Mouse (Mus musculus): ENCODE results near the gene Arsa. TPM values are rescaled to one million over a fixed set of nuclear protein-coding genes. Genes with fewer than 3 reads are reported as not detected.
A peak's percentile ranks its signal among the peaks of the same experiment; 100 is the strongest.

Gene Arsa
- total RNA-seq, 2 experiments from 2014 or later: 30.0 to 31.1 TPM

- no peak for DNase-seq (ENCODE audit: low spot score in 2 of 2)
Observed at GRCm38 (mm10) chr15:89496131-89496530, 18.9 kb upstream of the Arsa start.

GRCm38 (mm10) chr15:89494970-89495369 lies 17.7 kb upstream of the Arsa start:
- DNase-seq (ENCODE audit: low spot score in 2 of 2): no peak

DNA sequence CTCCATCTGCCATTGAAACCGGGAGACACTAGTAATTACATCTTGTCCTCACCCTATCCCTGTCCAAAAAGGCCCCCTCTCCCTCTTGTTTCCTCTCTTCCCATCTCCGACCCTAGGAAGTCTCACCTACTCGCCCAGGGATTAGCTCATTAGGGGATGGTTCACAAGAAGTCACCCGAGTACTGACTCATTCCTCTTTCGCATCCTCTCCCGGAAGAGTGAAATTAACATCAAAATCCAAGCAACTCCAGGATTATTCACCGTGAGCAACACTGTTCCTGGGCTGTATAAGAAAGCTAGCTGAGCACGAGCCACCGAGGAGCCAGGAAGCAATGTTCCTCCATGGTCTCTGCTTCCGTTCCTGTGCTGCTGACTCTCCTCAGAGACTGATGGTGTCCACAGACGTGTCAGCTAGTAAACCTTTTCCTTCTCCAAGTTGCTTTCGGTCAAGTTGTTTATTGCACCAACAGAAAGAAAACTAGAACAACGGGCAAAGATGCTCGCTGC lies 11.4 kb upstream of the Arsa start:
- no peak for DNase-seq (ENCODE audit: low spot score in 2 of 2)

GRCm38 (mm10) chr15:89488182-89488581 lies 11.0 kb upstream of the Arsa start:
- DNase-seq (ENCODE audit: low spot score in 2 of 2): no peak

DNA sequence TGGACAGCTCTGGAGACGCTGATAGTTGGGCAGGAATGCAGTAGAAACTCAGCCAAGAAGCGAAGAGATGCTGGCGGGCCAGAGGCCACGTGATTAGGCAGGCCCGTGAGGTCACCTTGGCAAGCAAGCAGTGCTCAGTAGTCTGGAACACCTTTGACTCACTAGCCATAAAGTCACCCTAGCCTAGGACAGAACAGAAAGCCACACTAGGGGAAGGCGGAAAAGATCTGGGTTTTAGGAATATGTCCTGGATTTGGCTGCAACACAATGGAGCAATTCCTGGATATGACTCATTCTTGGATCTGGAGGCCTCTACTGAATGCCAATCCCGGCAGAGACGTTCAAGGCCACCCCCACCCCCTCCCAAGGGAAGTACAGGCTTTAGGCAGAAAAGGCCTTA lies 3.4 kb upstream of the Arsa start:
- DNase-seq (ENCODE audit: low spot score in 2 of 2): peak in 1 of 2 experiments; percentile 31

DNA sequence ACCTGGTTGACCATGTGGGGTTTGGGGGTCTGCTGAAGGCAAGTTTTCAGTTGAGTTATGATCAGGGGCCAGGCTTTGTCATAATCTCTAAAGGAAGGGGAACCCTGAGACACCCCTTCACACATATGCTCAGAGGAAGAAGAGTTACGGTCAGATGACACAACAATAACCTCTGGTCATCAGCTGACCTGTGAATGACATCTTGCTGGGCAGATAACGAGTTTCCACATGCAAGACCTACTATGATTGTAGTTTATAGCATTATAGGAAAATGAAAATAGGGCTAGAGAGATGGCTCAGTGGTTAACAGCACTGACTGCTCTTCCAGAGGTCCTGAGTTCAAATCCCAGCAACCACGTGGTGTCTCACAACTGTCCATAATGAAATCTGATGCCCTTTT lies 1.4 kb upstream of the Arsa start:
- no peak for DNase-seq (ENCODE audit: low spot score in 2 of 2)

GRCm38 (mm10) chr15:89477806-89478205 lies 581 bp upstream of the Arsa start:
- DNase-seq (ENCODE audit: low spot score in 2 of 2): peak in 1 of 2 experiments; percentile 20

DNA sequence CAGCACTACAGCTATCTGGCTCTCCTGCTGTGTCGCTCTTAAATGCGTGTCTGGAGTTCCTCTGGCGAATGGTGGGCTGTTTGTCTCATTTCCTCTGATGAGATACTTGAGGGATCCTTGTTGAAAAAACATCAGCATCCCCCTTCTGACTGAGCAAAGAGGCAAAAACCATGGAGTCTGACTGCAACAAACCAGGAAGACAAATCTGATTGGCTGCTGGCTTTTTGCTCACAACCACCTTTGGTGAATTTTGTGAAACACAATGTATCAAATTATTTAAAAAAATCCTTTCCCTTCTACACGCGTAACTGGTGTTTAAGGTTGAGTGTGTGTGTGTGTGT lies 780 bp downstream of the Arsa start:
- no peak for DNase-seq (ENCODE audit: low spot score in 2 of 2)

DNA sequence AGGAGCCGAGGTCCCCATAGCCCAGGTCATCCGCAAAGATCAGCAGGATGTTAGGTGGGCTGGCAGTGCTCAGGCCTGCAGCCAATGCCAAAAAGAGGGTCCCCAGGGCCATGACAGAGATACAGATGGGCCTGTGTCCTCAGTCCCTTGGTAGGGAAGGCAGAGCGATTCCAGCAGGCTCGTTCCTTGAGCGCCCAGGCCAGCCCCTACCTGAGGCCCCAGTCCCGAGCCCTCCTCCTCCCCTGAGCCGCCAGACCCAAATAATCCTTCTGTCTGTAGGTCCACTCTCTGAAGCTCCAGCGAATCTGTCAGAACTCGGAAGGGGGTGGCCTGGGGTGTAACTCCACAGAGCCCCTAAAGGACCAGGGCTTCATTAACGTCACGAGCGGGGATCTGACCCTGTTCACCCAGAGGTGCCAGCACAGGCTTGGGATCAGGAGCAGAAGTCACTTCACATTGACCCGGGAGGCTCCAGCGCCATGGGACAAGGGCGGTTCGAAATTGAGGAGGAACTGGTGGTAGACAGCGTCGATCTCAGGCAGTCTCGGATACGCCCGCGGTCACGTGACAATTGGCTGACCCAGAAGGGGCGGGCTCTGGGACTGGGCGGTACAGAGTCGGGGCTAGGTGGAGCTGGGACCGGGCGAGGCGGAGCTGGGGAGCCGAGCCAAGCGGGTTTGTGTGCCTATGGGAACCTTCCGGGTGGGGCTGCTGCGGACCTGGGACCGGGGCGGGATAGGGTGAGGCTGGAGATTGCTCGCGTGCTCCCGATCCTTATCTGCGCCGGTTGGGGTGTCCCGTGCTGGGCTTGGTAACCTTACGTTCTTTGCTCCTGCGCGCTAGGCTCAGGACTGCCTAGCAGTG lies 1.4 kb downstream of the Arsa start:
- DNase-seq (ENCODE audit: low spot score in 2 of 2): peak; percentile 88 to 93

GRCm38 (mm10) chr15:89475293-89475600 lies 2.0 kb downstream of the Arsa start:
- no peak for DNase-seq (ENCODE audit: low spot score in 2 of 2)

DNA sequence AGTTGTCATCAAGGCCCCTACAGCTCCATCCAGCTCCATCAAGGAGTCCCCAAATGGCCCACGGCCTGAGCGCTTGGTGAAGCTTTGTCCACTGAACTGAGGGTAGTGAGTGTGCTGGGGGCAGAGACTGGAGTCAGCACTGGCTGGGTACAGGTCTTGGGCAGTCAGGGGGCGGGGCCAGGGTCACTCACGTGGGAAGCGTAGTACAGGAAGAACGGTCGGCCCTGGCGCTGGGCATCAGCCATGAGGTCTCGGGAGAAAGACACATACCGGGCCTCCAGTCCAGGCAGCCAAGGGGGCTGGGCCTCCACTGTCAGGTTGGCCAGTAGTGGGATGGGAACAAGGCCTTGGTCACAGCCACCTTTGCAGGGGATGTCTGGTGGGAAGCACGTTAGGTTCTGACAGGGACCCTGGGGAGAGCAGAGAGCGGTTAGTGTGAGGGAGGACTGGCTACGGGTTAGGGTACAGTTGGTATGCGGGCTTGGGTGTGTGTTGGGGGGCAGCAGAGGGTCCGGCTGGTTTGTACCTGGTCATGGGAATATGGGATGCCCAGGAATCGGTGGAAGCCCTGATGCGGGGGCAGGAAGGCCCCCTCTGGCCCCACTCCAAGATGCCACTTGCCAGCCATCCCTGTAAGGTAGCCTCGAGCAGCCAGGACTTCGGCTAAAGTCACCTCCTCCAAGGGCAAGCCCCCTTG lies 2.5 kb downstream of the Arsa start:
- peak in 1 of 2 experiments; percentile 26 for DNase-seq (ENCODE audit: low spot score in 2 of 2)

- DNase-seq (ENCODE audit: low spot score in 2 of 2): no peak
Observed at GRCm38 (mm10) chr15:89473921-89474320, 3.3 kb downstream of the Arsa start.

DNA sequence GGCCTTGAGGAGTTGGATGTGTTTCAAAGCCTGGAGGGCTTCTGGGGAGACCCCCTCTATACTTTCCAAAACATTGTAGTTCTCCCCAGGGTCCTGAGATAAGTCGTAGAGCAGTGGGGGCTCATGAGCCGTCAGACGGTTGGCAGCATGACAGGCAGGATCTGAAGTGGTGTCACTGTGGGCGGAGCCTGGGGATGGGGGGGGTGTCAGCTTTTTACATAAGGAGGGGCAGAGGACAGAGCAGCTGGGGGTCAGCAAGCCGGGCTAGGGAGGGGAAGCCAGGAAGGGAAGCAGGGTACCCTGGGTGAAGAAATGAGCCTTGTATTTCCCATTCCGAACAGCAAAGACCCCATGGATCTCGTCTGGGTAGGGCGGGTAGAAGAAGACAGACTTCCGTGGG lies 3.9 kb downstream of the Arsa start:
- DNase-seq (ENCODE audit: low spot score in 2 of 2): no peak

GRCm38 (mm10) chr15:89471476-89471875 lies 5.7 kb downstream of the Arsa start:
- DNase-seq (ENCODE audit: low spot score in 2 of 2): no peak

DNA sequence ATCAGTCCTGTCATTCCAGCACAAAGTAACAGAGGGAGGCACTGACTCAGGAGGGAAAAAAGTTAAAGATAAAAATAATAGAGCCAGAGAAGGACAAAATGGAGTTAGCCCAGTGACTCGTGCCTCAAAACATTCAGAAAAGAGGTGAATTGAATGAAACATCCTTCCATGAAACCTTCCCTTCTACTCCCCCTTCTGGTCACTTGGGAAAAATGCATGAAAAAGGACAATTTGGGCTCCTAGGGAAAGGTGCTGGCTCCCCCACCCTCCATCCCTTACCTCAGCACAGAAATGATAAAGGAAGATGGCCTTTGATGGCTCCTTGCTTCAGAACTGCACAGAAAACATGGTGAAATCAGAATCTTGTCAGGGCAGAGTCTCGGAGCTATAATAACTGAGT lies 8.6 kb downstream of the Arsa start:
- no peak for DNase-seq (ENCODE audit: low spot score in 2 of 2)

DNA sequence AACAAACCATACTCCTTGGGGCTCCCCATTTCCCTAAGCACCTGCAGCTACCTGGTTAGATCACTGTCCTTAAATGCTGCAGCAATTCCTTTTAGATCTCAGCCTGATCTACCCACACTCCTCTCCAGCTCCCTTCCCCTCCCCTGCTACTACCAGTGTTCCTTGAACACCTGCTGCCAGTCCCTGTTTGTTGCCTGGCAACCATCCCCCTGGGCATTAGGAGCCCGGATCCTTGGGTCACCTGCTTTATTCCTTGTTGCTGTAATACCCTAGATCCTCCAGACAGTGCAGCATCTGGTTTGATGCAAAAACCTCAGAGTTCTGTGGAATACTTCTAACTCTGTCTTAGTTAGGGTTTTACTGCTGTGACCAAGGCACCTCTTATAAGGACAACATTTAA lies 12.2 kb downstream of the Arsa start:
- peak in 1 of 2 experiments; percentile 24 for DNase-seq (ENCODE audit: low spot score in 2 of 2)

DNA sequence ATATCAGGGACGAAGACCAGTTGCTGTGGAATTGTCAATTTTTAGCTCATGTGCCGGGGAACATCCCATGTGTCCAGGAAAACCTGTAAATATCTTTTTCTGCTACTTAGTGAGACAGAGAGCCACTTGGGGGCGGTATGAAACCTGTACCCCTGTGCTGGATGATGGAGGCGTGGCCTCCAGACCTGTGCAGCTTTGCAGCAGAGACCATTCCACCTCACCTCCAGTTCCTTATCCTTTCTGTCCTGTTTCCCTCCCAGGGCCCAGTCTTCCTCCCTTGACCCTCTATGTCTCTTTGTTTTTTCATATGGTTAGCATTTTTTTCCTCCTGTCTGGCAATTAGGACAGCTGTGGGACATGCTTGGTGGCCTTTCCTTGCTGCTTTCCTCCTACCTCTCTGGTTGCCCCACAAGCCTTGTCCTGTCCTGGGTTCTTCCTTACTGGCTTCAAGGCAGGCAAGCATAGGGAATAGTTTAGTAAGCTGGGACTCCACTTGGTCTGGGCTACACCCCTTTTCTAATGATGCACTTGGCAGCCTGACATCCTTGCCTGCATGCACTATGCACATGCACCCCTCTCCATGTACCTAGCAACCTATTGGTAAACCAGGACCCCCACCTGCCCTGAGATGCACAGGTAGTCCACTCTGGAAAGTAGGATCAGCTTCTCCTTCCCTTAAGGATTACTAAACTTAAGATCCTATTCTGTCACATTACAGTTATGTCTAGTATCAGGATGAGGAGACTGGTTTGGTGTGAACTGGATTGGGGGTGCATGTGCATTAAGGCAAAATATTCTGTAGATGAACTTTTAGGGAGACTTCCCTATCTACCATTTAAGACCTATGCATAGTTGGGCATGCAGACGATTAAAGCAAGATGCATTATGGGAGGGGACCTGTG lies 13.6 kb downstream of the Arsa start:
- peak in 1 of 2 experiments; percentile 24 for DNase-seq (ENCODE audit: low spot score in 2 of 2)

DNA sequence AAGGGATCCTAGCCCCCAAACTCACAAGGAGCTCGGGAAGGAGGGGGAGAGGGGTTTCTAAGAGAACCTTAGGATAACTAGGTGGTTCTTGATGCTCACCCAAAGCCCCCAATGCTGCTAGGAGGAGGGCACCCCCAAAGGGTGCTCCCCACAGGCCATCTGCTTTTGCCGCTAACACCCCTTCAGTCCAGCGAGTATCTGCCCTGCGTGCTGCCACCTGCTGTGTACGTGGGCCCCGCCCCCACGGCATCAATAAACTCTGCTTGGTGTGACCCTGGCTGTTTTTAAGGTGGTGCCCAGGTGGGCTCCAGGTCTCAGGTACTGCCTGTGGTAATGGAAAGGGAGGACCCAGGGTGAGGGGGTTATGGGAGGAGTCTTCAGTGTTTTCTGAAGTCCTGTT lies 15.0 kb downstream of the Arsa start:
- no peak for DNase-seq (ENCODE audit: low spot score in 2 of 2)

GRCm38 (mm10) chr15:89461321-89461720 lies 15.9 kb downstream of the Arsa start:
- DNase-seq (ENCODE audit: low spot score in 2 of 2): no peak

- DNase-seq (ENCODE audit: low spot score in 2 of 2): no peak
Observed at GRCm38 (mm10) chr15:89460298-89460697, 16.9 kb downstream of the Arsa start.

DNA sequence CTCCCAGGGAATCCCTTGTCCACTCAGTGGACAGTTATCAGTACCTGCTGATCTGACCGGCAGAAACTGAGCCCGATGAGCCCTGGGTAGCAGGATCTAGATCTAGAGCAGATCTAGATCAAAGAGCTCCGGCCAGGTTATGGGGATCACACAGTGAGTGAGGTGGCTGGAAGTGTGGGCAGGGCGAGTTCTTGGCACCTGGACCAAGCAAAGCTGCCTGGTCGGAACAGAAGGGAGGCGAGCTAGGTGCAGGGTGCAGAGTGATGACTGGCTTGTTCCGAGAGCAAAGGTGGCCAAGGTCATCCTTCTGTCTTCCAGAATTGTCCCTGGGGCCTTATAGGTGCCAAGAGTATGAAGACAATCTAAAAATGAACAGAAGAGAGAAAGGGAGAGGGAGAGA lies 17.4 kb downstream of the Arsa start:
- no peak for DNase-seq (ENCODE audit: low spot score in 2 of 2)

DNA sequence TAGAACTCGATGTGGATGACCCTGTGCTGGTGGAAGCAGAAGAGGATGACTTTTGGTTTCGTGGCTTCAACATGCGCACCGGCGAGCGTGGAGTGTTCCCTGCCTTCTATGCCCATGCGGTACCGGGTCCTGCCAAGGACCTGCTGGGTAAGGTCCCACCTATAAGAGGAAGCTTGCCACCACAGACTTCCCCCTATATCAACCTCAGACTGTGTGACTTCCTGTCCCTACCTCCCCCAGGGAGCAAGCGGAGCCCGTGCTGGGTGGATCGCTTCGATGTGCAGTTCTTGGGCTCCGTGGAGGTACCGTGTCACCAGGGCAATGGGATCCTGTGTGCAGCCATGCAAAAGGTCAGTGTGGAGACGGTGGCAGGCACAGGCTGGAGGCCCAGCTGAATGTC lies 18.3 kb downstream of the Arsa start:
- no peak for DNase-seq (ENCODE audit: low spot score in 2 of 2)

Data from layer of hippocampus, postnatal 10 days (tissue).